Mouse (Mus musculus) right cerebral cortex, adult 2 months (tissue): ENCODE data around the gene Mthfd1l.

Experiments
- DNase-seq, 2 experiments: peaks; one replicate each; pipeline ENCODE4 v3.0.0; 2021 to 2022; ENCODE audit warnings: low spot score in 2 of 2

Mthfd1l gene

GRCm38 (mm10) chr10:3976623-3977010 lies 3.7 kb downstream of the Mthfd1l start:
- DNase-seq = no peak

GRCm38 (mm10) chr10:3978326-3978725 lies 5.4 kb downstream of the Mthfd1l start:
- no peak for DNase-seq

GRCm38 (mm10) chr10:3978792-3979488 lies 6.0 kb downstream of the Mthfd1l start:
- DNase-seq = no peak

- no peak for DNase-seq
Measured at GRCm38 (mm10) chr10:3980231-3980630, 7.3 kb downstream of the Mthfd1l start.

GRCm38 (mm10) chr10:3990295-3990883 lies 17.5 kb downstream of the Mthfd1l start:
- DNase-seq = no peak

- DNase-seq = no peak
Measured at GRCm38 (mm10) chr10:3993365-3994102, 20.6 kb downstream of the Mthfd1l start.

GRCm38 (mm10) chr10:3995277-3995676 lies 22.4 kb downstream of the Mthfd1l start:
- no peak for DNase-seq

- peak; percentile 70 to 74 for DNase-seq
Measured at GRCm38 (mm10) chr10:3996170-3996876, 23.4 kb downstream of the Mthfd1l start.

- DNase-seq = no peak
Measured at GRCm38 (mm10) chr10:3997851-3998426, 25.0 kb downstream of the Mthfd1l start.

- DNase-seq = peak in 1 of 2 experiments; percentile 21
Measured at GRCm38 (mm10) chr10:4002711-4003110, 29.8 kb downstream of the Mthfd1l start.

GRCm38 (mm10) chr10:4005191-4005590 lies 32.3 kb downstream of the Mthfd1l start:
- DNase-seq = no peak

GRCm38 (mm10) chr10:4006296-4007015 lies 33.5 kb downstream of the Mthfd1l start:
- DNase-seq = peak in 1 of 2 experiments; percentile 11

- no peak for DNase-seq
Measured at GRCm38 (mm10) chr10:4022628-4023303, 49.8 kb downstream of the Mthfd1l start.

GRCm38 (mm10) chr10:4026616-4027015 lies 53.7 kb downstream of the Mthfd1l start:
- DNase-seq = no peak

GRCm38 (mm10) chr10:4027466-4027865 lies 54.5 kb downstream of the Mthfd1l start:
- no peak for DNase-seq

GRCm38 (mm10) chr10:4028851-4029442 lies 56.0 kb downstream of the Mthfd1l start:
- no peak for DNase-seq

- DNase-seq = no peak
Measured at GRCm38 (mm10) chr10:4033761-4034160, 60.8 kb downstream of the Mthfd1l start.

- no peak for DNase-seq
Measured at GRCm38 (mm10) chr10:4036476-4036875, 63.6 kb downstream of the Mthfd1l start.

GRCm38 (mm10) chr10:4037066-4037465 lies 64.1 kb downstream of the Mthfd1l start:
- DNase-seq = peak; percentile 6 to 10

GRCm38 (mm10) chr10:4038576-4038975 lies 65.7 kb downstream of the Mthfd1l start:
- no peak for DNase-seq
